Mouse (Mus musculus): ENCODE data around the gene Smarca2. TPM values are rescaled to one million over a fixed set of nuclear protein-coding genes. Genes with fewer than 3 reads are reported as not detected.

The Smarca2 gene
- total and polyA plus RNA-seq, 2 experiments: 23.9 to 79.7 TPM

DNA sequence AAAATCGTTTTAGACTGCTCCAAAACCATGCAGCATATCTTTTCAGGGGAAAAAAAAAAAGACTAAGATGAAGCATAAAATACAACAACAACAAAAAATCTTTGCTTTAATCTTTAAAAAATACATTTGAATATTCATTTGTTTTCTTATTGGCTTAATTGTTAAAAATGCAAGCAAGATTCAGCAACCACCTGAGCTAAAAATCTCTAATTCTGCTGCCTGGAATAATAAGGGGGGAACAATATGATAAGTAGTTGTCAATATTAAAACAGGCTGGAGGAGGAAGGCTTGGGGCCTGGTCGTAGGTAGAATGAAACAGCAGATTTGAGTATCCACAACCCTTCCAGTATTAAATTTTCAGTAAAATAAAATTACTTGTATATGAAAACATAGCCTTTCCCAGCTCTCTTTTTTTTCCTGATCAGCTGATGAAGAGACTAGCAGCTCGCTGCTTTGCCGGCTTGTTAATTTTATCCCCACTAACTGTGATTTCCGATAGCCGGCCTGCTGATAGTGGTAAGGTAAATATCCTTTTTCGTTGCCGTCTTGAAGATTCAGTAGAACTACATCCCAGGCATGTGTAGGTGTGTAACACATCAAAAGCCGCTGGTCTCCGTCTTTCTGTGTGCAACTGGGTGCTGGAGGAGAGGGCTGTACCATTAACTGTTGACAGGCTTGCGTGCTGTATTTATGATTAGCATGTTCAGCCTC is 144.7 kb downstream of the Smarca2 start:
- no peak for DNase-seq (ENCODE audit: extremely low read depth, low read depth, low spot score)
- Histone ChIP-seq H3K36me3 (ENCODE audit: control insufficient read depth, insufficient read depth, low read length) (peaks cover 5% of the 10 kb centered on the region), H3K27me3 (ENCODE audit: control insufficient read depth, insufficient read depth, low read length) (no peaks in the 10 kb centered on the region), H3K4me3 (ENCODE audit: insufficient read depth, low read depth, low read length) (no peak overlapping the region), H3K27ac (replicated peaks; ENCODE audit: insufficient read depth, low read depth, low read length) (no peak overlapping the region), H3K9ac (ENCODE audit: low read depth, low read length) (no peak overlapping the region), H3K4me1 (ENCODE audit: control insufficient read depth, insufficient read depth, low read length) (peaks cover 25% of the 10 kb centered on the region), H3K79me2 (ENCODE audit: control insufficient read depth, insufficient read depth, low read length) (peaks cover 7% of the 10 kb centered on the region; the same call in 1 of the 2 replicates)
- TF ChIP-seq CTCF (IDR thresholded peaks at IDR 0.05; ENCODE audit: low read depth, low read length) (no peak), POLR2A (IDR thresholded peaks at IDR 0.05; ENCODE audit: extremely low read depth, insufficient read depth, low read length) (no peak)
- WGBS: 49% methylated on average over 11 of the region's 11 CpGs

DNA sequence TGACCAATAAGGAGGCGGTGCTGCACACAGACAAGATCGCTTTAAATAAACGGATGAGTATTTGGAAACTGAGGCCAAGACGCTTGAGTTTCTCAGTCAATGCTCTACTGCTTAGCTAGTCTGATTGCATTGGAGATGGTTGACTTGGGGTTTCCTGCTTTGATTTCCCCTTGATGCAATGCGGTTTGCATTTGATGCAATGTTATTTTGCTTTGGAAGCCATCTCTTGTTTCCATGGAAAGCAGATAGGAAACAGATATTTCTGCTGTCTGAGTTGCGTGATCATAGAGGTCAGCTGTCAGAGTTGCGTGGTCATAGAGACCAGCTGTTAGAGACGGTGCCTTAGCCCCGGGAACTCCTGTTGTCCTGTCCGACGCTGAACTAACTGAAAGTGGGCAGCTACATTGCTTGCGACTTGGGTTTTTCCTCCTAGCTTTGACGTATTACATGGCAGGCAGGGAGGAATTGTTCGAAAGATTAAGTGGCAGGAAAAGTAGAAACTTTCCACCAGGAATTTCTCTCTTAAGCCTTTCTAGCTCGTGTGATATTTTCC is 147.8 kb downstream of the Smarca2 start:
- no peak overlapping the region for H3K9ac ChIP-seq (ENCODE audit: low read depth, low read length)
- H3K27me3 ChIP-seq (ENCODE audit: control insufficient read depth, insufficient read depth, low read length): no peaks in the 10 kb centered on the region
- H3K36me3 ChIP-seq (ENCODE audit: control insufficient read depth, insufficient read depth, low read length): peaks cover 5% of the 10 kb centered on the region
- peaks cover 9% of the 10 kb centered on the region; the same call in 1 of the 2 replicates for H3K79me2 ChIP-seq (ENCODE audit: control insufficient read depth, insufficient read depth, low read length)
- WGBS: 80% methylated on average over 15 of the region's 15 CpGs
- H3K4me1 ChIP-seq (ENCODE audit: control insufficient read depth, insufficient read depth, low read length): peaks cover 28% of the 10 kb centered on the region
- no peak for DNase-seq (ENCODE audit: extremely low read depth, low read depth, low spot score)
- TF ChIP-seq CTCF (IDR thresholded peaks at IDR 0.05; ENCODE audit: low read depth, low read length): no peak
- no peak for TF ChIP-seq POLR2A (IDR thresholded peaks at IDR 0.05; ENCODE audit: extremely low read depth, insufficient read depth, low read length)
- peak overlapping the region; percentile 44 for H3K27ac ChIP-seq (replicated peaks; ENCODE audit: insufficient read depth, low read depth, low read length)
- H3K4me3 ChIP-seq (ENCODE audit: insufficient read depth, low read depth, low read length): no peak overlapping the region

DNA sequence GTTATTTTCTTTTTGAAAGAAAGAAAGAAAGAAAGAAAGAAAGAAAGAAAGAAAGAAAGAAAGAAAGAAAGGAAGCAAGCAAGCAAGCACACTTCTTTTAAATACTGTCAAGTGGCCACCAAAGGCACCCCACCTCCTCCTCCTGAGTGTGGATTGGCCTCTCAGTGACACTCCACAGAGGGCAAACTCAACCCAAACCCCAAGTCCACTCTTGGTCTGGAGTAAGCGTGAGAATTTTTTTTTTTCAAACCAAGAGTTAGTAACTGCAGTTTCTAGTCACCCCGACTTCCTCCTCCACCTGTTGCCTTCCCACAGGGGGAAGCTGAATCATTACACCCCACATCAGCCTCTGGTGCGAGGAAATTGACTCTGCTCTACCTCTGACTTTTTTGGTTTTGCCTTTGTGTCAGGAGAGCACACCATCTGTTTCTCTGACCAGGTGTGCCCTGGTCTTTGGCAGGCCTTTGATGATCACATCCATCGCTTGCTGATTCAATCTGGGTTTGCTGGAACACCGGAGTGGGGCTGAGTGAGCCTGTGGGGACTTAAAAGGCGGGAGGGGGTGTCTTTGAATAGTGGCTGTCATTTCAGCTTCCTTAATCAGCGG is 148.5 kb downstream of the Smarca2 start:
- H3K27me3 ChIP-seq (ENCODE audit: control insufficient read depth, insufficient read depth, low read length): no peaks in the 10 kb centered on the region
- WGBS: 52% methylated on average over 7 of the region's 7 CpGs
- H3K79me2 ChIP-seq (ENCODE audit: control insufficient read depth, insufficient read depth, low read length): peaks cover 12% of the 10 kb centered on the region; the same call in 1 of the 2 replicates
- H3K4me1 ChIP-seq (ENCODE audit: control insufficient read depth, insufficient read depth, low read length): peaks cover 28% of the 10 kb centered on the region
- H3K27ac ChIP-seq (replicated peaks; ENCODE audit: insufficient read depth, low read depth, low read length): peak overlapping the region; percentile 52
- TF ChIP-seq CTCF (IDR thresholded peaks at IDR 0.05; ENCODE audit: low read depth, low read length) (no peak), POLR2A (IDR thresholded peaks at IDR 0.05; ENCODE audit: extremely low read depth, insufficient read depth, low read length) (no peak)
- DNase-seq (ENCODE audit: extremely low read depth, low read depth, low spot score): peak; percentile 58
- no peak overlapping the region for H3K9ac ChIP-seq (ENCODE audit: low read depth, low read length)
- H3K36me3 ChIP-seq (ENCODE audit: control insufficient read depth, insufficient read depth, low read length): peaks cover 5% of the 10 kb centered on the region
- no peak overlapping the region for H3K4me3 ChIP-seq (ENCODE audit: insufficient read depth, low read depth, low read length)

- Histone ChIP-seq H3K9ac (ENCODE audit: low read depth, low read length) (peak overlapping the region; percentile 5; the same call in 1 of the 2 replicates), H3K27ac (replicated peaks; ENCODE audit: insufficient read depth, low read depth, low read length) (peak overlapping the region; percentile 52), H3K4me1 (ENCODE audit: control insufficient read depth, insufficient read depth, low read length) (peaks cover 28% of the 10 kb centered on the region), H3K36me3 (ENCODE audit: control insufficient read depth, insufficient read depth, low read length) (peaks cover 5% of the 10 kb centered on the region), H3K4me3 (ENCODE audit: insufficient read depth, low read depth, low read length) (no peak overlapping the region), H3K27me3 (ENCODE audit: control insufficient read depth, insufficient read depth, low read length) (no peaks in the 10 kb centered on the region), H3K79me2 (ENCODE audit: control insufficient read depth, insufficient read depth, low read length) (peaks cover 12% of the 10 kb centered on the region; the same call in 1 of the 2 replicates)
- WGBS: 37% methylated on average over 10 of the region's 10 CpGs
- TF ChIP-seq CTCF (IDR thresholded peaks at IDR 0.05; ENCODE audit: low read depth, low read length) (no peak), POLR2A (IDR thresholded peaks at IDR 0.05; ENCODE audit: extremely low read depth, insufficient read depth, low read length) (no peak)
- peak; percentile 97 for DNase-seq (ENCODE audit: extremely low read depth, low read depth, low spot score)
Observed at GRCm38 (mm10) chr19:26754016-26754794, 149.4 kb downstream of the Smarca2 start.

DNA sequence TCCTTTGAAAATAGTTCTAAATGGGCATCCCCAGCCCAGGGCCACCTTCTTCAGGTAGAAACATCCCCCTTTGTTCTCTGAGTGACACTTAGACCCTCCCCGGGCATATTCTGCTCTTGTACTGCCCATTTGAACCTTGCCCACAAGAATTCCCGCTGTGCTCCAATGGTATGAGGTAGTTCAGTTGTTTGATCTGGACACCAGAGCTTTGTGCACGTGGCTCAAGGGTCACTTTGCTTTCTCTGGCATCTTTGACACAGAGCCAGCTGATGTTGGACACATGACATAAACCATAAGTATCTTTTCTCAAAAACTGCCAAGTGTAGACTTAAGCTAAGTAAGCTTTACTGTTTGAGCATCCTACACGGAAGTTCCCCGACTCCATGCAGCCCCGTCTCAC is 151.1 kb downstream of the Smarca2 start:
- H3K9ac ChIP-seq (ENCODE audit: low read depth, low read length): no peak overlapping the region
- no peak overlapping the region for H3K4me3 ChIP-seq (ENCODE audit: insufficient read depth, low read depth, low read length)
- H3K79me2 ChIP-seq (ENCODE audit: control insufficient read depth, insufficient read depth, low read length): peaks cover 8% of the 10 kb centered on the region; the same call in 1 of the 2 replicates
- TF ChIP-seq CTCF (IDR thresholded peaks at IDR 0.05; ENCODE audit: low read depth, low read length): no peak
- no peak for TF ChIP-seq POLR2A (IDR thresholded peaks at IDR 0.05; ENCODE audit: extremely low read depth, insufficient read depth, low read length)
- peak; percentile 97 for DNase-seq (ENCODE audit: extremely low read depth, low read depth, low spot score)
- 46% methylated on average over 6 of the region's 6 CpGs for WGBS
- H3K27ac ChIP-seq (replicated peaks; ENCODE audit: insufficient read depth, low read depth, low read length): peak overlapping the region; percentile 73
- H3K36me3 ChIP-seq (ENCODE audit: control insufficient read depth, insufficient read depth, low read length): peaks cover 6% of the 10 kb centered on the region
- no peaks in the 10 kb centered on the region for H3K27me3 ChIP-seq (ENCODE audit: control insufficient read depth, insufficient read depth, low read length)
- peaks cover 26% of the 10 kb centered on the region for H3K4me1 ChIP-seq (ENCODE audit: control insufficient read depth, insufficient read depth, low read length)
